Mouse (Mus musculus) lung, postnatal 36 days (tissue): ENCODE measurements around the gene Mbl1.
A peak's percentile ranks its signal among the peaks of the same experiment; 100 is the strongest.

Experiments used
- DNase-seq: peaks from one replicate; pipeline ENCODE4 v3.0.0; 2022; ENCODE audit warnings: mixed read lengths

The Mbl1 gene

DNA sequence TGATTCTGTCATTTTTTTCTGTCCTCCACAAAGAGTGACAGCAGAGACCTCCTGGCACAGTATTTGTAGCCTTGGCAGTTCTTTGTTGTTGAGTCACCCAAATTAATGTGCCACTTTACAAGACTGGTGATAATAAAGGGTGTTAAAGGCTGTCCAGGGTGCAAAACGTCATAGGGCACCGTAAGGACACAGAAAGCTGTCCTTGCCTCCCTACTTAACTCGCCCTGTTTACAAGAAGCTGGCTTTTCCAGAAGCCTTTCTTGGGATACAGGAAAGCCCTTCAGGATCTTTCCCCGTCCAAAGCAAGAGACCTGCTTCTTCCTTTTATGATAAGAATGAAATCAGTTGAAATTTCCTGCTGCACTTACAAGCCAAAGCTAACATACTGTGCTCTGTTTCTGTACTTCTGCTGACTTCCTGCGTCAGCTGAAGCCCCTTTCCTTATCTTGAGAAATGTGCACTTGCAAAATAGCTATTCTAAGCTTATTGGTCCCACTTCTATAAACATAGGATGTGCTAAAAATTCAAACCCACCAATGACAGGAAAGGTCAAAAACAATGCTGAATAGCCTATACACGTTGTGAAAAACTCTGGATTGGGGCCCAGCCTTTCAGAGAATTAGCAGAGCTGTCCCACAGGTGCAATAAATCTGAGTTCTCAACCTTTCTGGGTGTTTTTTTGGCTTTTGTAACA, 46.9 kb downstream of the Mbl1 start:
- DNase-seq = peak; percentile 28
